Mouse (Mus musculus) hindbrain, embryonic 14.5 days (tissue): ENCODE data around the gene Mllt3. TPM values are rescaled to one million over a fixed set of nuclear protein-coding genes. Genes with fewer than 3 reads are reported as not detected.

ENCODE experiments used
- ATAC-seq: fragments of 200-750 bp; cut with Nextera tagmentation; 2 replicates; pipeline ENCODE4 v1.8.0; 2017; ENCODE audit warnings: moderate number of reproducible peaks, mild to moderate bottlenecking, moderate TSS enrichment, moderate library complexity; ENCODE audit not compliant: low FRiP score
- DNase-seq: peaks from one replicate; pipeline ENCODE4 v3.0.0-alpha.2; 2015; ENCODE audit warnings: low spot score
- H3K27ac ChIP-seq: fragments of 300-500 bp; sonication (generic); 2 replicates; pipeline ENCODE4 v1.5.1; 2014; ENCODE audit warnings: mild to moderate bottlenecking, moderate library complexity
- H3K27me3 ChIP-seq: fragments of 300-500 bp; sonication (generic); 2 replicates; pipeline ENCODE4 v1.6.1; 2014; ENCODE audit warnings: mild to moderate bottlenecking, low read length, mixed read lengths; ENCODE audit not compliant: control insufficient read depth, insufficient read depth
- H3K36me3 ChIP-seq: fragments of 300-500 bp; sonication (generic); replicated peaks from 2 replicates; pipeline ENCODE4 v1.6.1; 2014; ENCODE audit not compliant: control insufficient read depth, insufficient read depth
- H3K4me1 ChIP-seq: fragments of 300-500 bp; sonication (generic); replicated peaks from 2 replicates; pipeline ENCODE4 v1.6.1; 2014; ENCODE audit warnings: antibody characterized with exemption, low read length, mixed read lengths; ENCODE audit not compliant: control insufficient read depth, insufficient read depth
- H3K4me2 ChIP-seq: fragments of 300-500 bp; sonication (generic); replicated peaks from 2 replicates; pipeline ENCODE4 v1.6.1; 2014; ENCODE audit warnings: mild to moderate bottlenecking, moderate library complexity
- H3K4me3 ChIP-seq: fragments of 300-500 bp; sonication (generic); replicated peaks from 2 replicates; pipeline ENCODE4 v1.5.1; 2014; ENCODE audit warnings: mild to moderate bottlenecking, low read length
- H3K9ac ChIP-seq: fragments of 300-500 bp; sonication (generic); 2 replicates; pipeline ENCODE4 v1.6.1; 2014
- H3K9me3 ChIP-seq: fragments of 300-500 bp; sonication (generic); 2 replicates; pipeline ENCODE4 v1.6.1; 2016; ENCODE audit warnings: low read length; ENCODE audit not compliant: control insufficient read depth
- WGBS: fragments of 180-500 bp; shearing (Covaris S2); extraction: QIAGEN DNeasy Blood & Tissue Kit; methylation state at CpG from one replicate; pipeline ENCODE4 v1.1.7; 2014; 5-methylcytosine and 5-hydroxymethylcytosine counted together
- polyA plus RNA-seq: library from polyadenylated mRNA; unstranded; fragments of >200 nt; fragmentation: Nextera tagmentation; extraction: Ambion mirVana; gene quantifications from 2 replicates; pipeline ENCODE4 v1.2.1, GENCODE M21; 2014

The Mllt3 gene
- polyA plus RNA-seq, 1 experiment from 2014 or later: 72.9 TPM

DNA sequence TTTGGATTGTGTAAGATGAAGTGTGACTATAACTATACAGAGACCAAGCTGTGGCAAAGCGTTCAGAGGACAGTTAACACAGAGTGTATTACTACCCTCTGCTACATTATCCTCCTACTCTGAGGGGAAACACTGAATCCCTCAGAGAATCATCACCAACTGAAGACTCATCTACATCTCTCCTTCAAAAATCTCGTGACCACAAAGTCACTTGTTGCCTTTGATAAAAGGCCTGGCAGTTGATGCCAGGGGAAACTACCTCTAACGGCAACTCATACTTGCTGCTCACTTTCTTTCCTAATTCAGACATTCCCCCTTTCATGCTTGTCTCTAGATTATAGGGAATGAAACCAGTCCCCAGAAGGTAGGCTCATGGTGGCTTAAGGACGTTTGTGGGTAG, 174.0 kb downstream of the Mllt3 start:
- Histone ChIP-seq H3K27ac (no peak overlapping the region), H3K4me2 (no peak overlapping the region), H3K9me3 (no peaks in the 10 kb centered on the region), H3K4me1 (no peaks in the 10 kb centered on the region), H3K4me3 (no peak overlapping the region), H3K9ac (no peak overlapping the region), H3K27me3 (no peaks in the 10 kb centered on the region), H3K36me3 (peaks cover 3% of the 10 kb centered on the region; the same call in 1 of the 2 replicates)
- ATAC-seq (no peak), DNase-seq (no peak)
- WGBS: 87% methylated on average over 4 of the region's 4 CpGs

DNA sequence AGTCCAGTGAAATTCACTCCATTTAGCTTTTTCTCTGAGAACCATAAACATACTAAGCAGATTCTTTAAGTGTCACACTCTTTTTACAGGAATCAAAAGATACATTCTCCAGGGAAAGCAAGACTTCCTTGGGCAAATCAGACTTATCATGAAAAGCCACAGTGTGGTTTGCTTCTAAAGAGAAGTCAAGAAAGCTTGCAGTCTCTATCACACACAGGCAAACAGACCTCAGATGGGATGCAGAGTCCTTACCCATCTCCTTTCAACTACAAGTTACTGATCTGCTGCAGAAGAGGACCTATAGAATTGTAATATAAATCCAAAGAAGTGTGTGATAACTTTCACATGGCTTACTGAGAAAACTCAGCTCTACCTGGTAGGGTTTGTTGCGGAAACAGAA, 175.2 kb downstream of the Mllt3 start:
- DNase-seq (no peak), ATAC-seq (no peak)
- no peak overlapping the region for H3K9ac ChIP-seq
- no peak overlapping the region for H3K4me3 ChIP-seq
- WGBS: 97% methylated on average over 1 of the region's 1 CpGs
- no peak overlapping the region for H3K27ac ChIP-seq
- H3K27me3 ChIP-seq: no peaks in the 10 kb centered on the region
- peaks cover 3% of the 10 kb centered on the region; the same call in 1 of the 2 replicates for H3K36me3 ChIP-seq
- H3K4me1 ChIP-seq: no peaks in the 10 kb centered on the region
- no peaks in the 10 kb centered on the region for H3K9me3 ChIP-seq
- H3K4me2 ChIP-seq: no peak overlapping the region

DNA sequence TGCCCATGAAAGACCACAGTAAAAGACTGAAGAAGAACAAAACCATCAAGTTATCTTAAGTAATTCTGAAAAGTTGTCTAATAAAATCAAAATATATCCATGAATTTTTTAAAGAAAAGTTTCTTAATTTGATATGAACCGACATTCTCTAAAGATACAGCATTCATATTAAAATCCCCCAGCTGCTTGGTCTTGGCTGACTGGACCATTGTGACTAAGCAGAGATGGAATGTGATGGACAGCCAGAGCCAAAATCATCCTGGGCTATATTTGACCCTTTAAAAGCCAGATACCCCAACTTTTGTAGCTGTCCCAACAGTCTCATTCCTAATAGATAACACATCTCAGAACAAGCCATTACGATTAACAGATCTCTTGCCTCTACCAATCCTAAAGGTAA, 180.7 kb downstream of the Mllt3 start:
- Histone ChIP-seq H3K9ac (no peak overlapping the region), H3K27ac (no peak overlapping the region), H3K4me1 (no peaks in the 10 kb centered on the region), H3K9me3 (no peaks in the 10 kb centered on the region), H3K27me3 (no peaks in the 10 kb centered on the region), H3K4me3 (no peak overlapping the region), H3K36me3 (no peaks in the 10 kb centered on the region), H3K4me2 (no peak overlapping the region)
- no peak for DNase-seq
- no peak for ATAC-seq
- 91% methylated on average over 2 of the region's 2 CpGs for WGBS

DNA sequence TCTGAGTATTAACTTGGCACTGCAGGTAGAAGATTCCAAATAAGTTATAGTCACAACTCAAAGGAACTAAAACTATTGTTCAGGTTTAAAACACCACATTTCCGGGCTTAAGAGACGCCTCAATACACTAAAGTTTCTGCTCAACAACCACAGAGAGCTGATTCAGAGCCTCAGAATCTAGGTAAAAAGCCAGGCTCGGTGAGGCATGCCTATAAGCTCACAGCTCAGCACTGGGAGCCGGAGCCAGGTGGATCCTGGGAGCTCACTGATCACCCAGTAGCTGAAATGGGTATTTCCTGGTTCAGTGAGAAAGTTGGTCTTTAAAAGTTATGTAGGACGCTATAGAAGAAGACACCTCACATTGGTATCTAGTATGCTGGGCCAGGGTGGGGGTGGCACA, 183.1 kb downstream of the Mllt3 start:
- DNase-seq (no peak), ATAC-seq (no peak)
- WGBS: 86% methylated on average over 5 of the region's 5 CpGs
- Histone ChIP-seq H3K4me1 (0 out of 2 replicates have a peak, but pooled peaks cover 4% of the 10 kb centered on the region), H3K27ac (no peak overlapping the region), H3K36me3 (no peaks in the 10 kb centered on the region), H3K9ac (no peak overlapping the region), H3K4me3 (no peak overlapping the region), H3K9me3 (no peaks in the 10 kb centered on the region), H3K4me2 (no peak overlapping the region), H3K27me3 (no peaks in the 10 kb centered on the region)

DNA sequence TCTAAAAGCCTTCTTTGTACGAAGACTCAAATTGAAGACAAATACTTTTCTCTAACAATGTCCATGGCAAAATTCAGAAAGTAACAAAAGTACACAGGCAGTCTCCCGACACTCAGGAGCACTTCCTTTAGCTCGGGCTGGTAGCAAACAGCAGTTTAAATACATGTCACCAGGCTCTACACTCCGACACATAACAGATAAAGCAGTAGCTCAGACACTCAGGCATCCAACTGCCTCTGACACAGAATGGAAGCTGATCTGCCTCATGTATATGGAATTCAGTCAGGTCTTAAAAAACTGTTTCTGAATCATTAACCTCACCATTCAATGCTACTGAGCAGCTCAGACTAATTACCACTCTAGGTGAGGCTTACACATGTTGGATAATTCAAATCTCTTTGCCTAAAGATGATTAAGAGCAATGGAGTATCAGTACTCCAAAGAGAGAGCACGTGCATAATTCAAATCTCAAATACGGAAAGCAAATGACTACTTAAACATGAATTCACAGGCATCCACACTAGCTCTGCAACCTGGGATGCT, 188.4 kb downstream of the Mllt3 start:
- H3K27me3 ChIP-seq: no peaks in the 10 kb centered on the region
- H3K36me3 ChIP-seq: peaks cover 14% of the 10 kb centered on the region
- H3K4me2 ChIP-seq: no peak overlapping the region
- no peak overlapping the region for H3K27ac ChIP-seq
- ATAC-seq (no peak), DNase-seq (no peak)
- H3K9me3 ChIP-seq: no peaks in the 10 kb centered on the region
- no peak overlapping the region for H3K9ac ChIP-seq
- H3K4me3 ChIP-seq: no peak overlapping the region
- WGBS: 67% methylated on average over 6 of the region's 6 CpGs
- H3K4me1 ChIP-seq: peaks cover 9% of the 10 kb centered on the region; the same call in 1 of the 2 replicates

DNA sequence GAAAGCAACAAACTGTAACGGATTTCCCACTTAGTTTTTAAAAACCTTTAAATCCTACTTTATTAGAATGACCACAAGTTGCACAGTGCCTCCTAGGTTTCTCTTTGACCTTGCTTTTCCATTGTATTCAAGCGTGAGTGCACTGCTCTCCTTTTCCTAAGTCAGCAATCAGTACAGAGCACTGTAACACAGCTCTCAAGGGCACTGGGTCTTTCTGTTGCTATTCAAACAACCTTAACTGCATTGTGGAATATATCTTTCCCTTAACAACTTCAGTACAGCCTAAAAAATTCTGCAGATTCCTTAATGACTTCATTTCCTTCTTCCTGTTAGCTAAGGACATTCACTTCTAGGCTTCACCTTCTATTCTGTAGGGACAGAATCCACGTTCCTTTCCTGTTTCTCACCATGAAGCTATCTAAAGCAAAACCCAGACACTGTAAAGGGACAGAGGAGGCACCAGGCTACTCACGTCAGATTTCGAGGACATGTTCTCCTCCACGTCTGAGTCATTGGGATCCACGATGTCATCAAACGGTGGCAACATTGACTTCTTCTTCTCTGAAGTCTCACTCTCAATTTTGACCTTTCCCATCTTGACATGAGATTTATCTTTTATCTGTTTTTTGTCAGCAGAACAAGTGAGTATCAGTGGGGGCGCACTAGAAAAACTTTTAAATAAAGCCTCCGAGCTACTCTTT, 192.8 kb downstream of the Mllt3 start:
- no peak overlapping the region for H3K4me3 ChIP-seq
- H3K4me1 ChIP-seq: peaks cover 12% of the 10 kb centered on the region; the same call in 1 of the 2 replicates
- ATAC-seq (no peak), DNase-seq (no peak)
- H3K9me3 ChIP-seq: no peaks in the 10 kb centered on the region
- 86% methylated on average over 10 of the region's 10 CpGs for WGBS
- no peak overlapping the region for H3K27ac ChIP-seq
- no peak overlapping the region for H3K9ac ChIP-seq
- H3K27me3 ChIP-seq: no peaks in the 10 kb centered on the region
- H3K4me2 ChIP-seq: no peak overlapping the region
- H3K36me3 ChIP-seq: peaks cover 16% of the 10 kb centered on the region

DNA sequence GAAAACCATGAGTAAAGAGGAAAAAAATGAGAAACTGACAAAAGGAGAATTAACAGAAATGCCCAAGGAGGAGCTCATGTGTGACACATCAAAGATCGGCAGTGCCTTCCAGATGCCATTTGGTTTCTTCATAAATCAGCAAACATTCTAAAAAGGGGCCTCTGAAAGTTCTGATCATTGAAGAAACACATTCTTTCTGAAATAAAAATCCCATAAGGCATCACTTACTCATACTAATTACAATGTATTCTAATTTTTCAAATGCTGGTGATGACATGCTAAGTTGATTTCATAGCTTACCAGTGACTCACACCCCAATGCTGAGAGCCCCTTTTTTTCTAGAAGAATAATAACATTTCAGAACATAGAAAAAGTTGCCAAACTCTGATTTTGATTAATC, 194.4 kb downstream of the Mllt3 start:
- DNase-seq: no peak
- Histone ChIP-seq H3K4me1 (peaks cover 20% of the 10 kb centered on the region), H3K4me2 (no peak overlapping the region), H3K4me3 (no peak overlapping the region), H3K27ac (no peak overlapping the region), H3K9me3 (no peaks in the 10 kb centered on the region), H3K36me3 (peaks cover 16% of the 10 kb centered on the region), H3K27me3 (no peaks in the 10 kb centered on the region), H3K9ac (no peak overlapping the region)
- WGBS: 81% methylated on average over 1 of the region's 1 CpGs
- no peak for ATAC-seq

DNA sequence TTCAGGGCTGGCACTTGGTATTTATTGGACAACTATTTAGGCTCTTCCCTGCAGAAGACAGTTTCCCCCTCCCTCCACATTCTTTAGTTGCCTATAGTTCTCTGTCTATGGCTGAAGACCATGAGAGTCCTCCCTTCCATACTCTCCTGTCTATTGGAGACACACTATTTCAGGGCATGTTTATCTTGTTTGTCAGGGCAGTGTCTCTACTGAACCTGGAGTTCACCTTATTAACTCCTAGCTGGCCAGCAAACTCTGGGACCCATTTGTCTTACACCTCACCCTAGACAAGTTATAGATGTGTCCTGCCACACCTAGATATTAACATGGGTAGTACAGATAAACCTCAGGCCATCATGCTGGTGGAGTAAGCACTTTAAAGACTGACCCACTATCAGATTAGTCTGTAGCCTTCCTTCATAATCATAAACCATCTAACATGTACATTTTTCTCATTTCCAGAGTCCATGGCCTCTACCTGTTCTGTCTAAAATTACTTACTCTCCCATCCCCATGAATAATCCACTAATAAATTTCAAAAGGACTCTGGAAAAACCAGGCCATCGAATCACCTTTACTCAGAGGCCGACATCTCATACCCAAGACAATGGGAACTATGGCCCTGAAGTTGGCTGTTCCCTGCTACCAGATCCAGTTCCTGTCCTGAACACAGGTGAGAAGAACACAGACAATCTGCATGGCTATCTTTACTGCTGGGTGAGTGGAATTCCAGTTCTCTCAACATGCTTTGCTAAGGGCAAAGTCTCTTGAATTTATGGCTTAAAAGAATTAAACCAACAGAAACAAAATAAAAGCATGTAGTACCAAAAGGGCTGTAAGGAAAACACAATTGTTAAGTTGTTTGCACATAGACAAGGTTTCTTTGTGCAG, 195.4 kb downstream of the Mllt3 start:
- peaks cover 16% of the 10 kb centered on the region for H3K36me3 ChIP-seq
- WGBS: 97% methylated on average over 2 of the region's 2 CpGs

DNA sequence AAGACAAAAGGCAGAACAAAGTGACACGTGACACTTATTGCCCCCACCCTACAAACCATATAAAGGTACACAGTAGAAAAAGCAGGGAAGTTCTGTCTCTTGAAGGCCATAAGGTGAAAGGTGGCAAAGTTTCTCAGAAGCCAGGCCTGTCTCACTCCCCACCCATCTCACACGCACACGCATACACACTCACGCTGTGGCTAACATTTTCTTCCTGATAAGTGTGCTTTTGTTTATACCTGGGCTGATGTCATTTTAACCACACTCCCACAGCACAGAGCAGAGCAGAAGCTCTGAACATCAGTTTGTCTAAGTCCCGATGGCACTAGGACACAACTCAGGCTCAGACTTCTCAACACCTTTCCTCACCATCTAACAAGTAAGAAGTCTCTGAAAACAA, 196.9 kb downstream of the Mllt3 start:
- no peaks in the 10 kb centered on the region for H3K27me3 ChIP-seq
- no peak overlapping the region for H3K27ac ChIP-seq
- WGBS: 82% methylated on average over 5 of the region's 5 CpGs
- H3K36me3 ChIP-seq: peaks cover 16% of the 10 kb centered on the region
- no peak for ATAC-seq
- H3K4me1 ChIP-seq: peaks cover 20% of the 10 kb centered on the region
- H3K9ac ChIP-seq: no peak overlapping the region
- H3K4me3 ChIP-seq: no peak overlapping the region
- H3K9me3 ChIP-seq: no peaks in the 10 kb centered on the region
- H3K4me2 ChIP-seq: no peak overlapping the region
- DNase-seq: no peak

More for the DNA sequence above, 195.4 kb downstream of the Mllt3 start:
- no peak overlapping the region for H3K4me2 ChIP-seq
- no peaks in the 10 kb centered on the region for H3K9me3 ChIP-seq
- ATAC-seq (no peak), DNase-seq (no peak)
- no peak overlapping the region for H3K9ac ChIP-seq
- H3K4me1 ChIP-seq: peaks cover 20% of the 10 kb centered on the region
- no peak overlapping the region for H3K27ac ChIP-seq
- no peaks in the 10 kb centered on the region for H3K27me3 ChIP-seq
- H3K4me3 ChIP-seq: no peak overlapping the region
